21 mouse cellular contexts compared by ENCODE assay signal in genomic region chr11:117239617-117240016, GRCm38 (mm10). TPM values are rescaled to one million over a fixed set of nuclear protein-coding genes. Genes with fewer than 3 reads are reported as not detected.
DNase-seq lines count a peak whose midpoint lies in the region; ATAC-seq and TF ChIP-seq lines count a peak whose summit lies in the region.
"Had no signal": no experiment of that assay in that cellular context is flagged by ENCODE, and none has a peak within 500 bp of the region (broad histone marks: within the 10 kb centered on the region; RNA-seq: fewer than 3 reads in every experiment).

No protein-coding gene starts in this region.

- H3K36me3 ChIP-seq in C2C12 (ENCODE audit: control insufficient read depth, insufficient read depth) = peaks cover 11% of the 10 kb centered on the region
- no peaks in the 10 kb centered on the region for H3K36me3 ChIP-seq in myocyte (ENCODE audit: control insufficient read depth, insufficient read depth)
- no peaks in the 10 kb centered on the region for H3K36me3 ChIP-seq in intestine, postnatal 0 days (ENCODE audit: control insufficient read depth, insufficient read depth)
- H3K36me3 ChIP-seq: forebrain, embryonic 12.5 days; liver, embryonic 12.5 days; midbrain, embryonic 12.5 days; neural tube, embryonic 15.5 days had no signal

- WGBS in intestine, postnatal 0 days = 87% methylated on average over 6 of the region's 6 CpGs

- peak overlapping the region; percentile 86 for H3K4me2 ChIP-seq in myocyte (ENCODE audit: low read depth)
- H3K4me2 ChIP-seq in intestine, postnatal 0 days (replicated peaks; ENCODE audit: low read depth) = no peak overlapping the region
- H3K4me2 ChIP-seq: forebrain, embryonic 12.5 days; liver, embryonic 12.5 days; lung, embryonic 14.5 days; midbrain, embryonic 12.5 days; neural tube, embryonic 15.5 days had no signal

- ATAC-seq in intestine, postnatal 0 days = no peak
- ATAC-seq: activated CD4-positive, CD25-positive, alpha-beta regulatory T cell, adult 4 months; hindbrain, postnatal 0 days; liver, embryonic 12.5 days; Patski had no signal

- H3K4me1 ChIP-seq in intestine, postnatal 0 days (replicated peaks; ENCODE audit: control insufficient read depth, insufficient read depth, low read length) = peaks cover 4% of the 10 kb centered on the region; the same call in 1 of the 2 replicates
- H3K4me1 ChIP-seq: midbrain, embryonic 12.5 days had no signal

- H3K79me2 ChIP-seq in C2C12 (ENCODE audit: control insufficient read depth, insufficient read depth) (peaks cover 88% of the 10 kb centered on the region), myocyte (ENCODE audit: control insufficient read depth, insufficient read depth) (peaks cover 81% of the 10 kb centered on the region)

- TF ChIP-seq CTCF in C2C12 (IDR thresholded peaks at IDR 0.05; ENCODE audit: control insufficient read depth, insufficient read depth, insufficient read length) = no peak
- no peak for TF ChIP-seq CTCF in intestine, postnatal 0 days (IDR thresholded peaks at IDR 0.05; ENCODE audit: low read depth)

- peak; percentile 28 for TF ChIP-seq POLR2A in myocyte (IDR thresholded peaks at IDR 0.05; ENCODE audit: insufficient read length, low read depth)

- H3K79me3 ChIP-seq in C2C12 (ENCODE audit: low read depth) = peaks cover 42% of the 10 kb centered on the region

- no peak overlapping the region for H3K9ac ChIP-seq in intestine, postnatal 0 days (ENCODE audit: low read depth, low read length)
- H3K9ac ChIP-seq: forebrain, embryonic 12.5 days; liver, embryonic 12.5 days; lung, embryonic 14.5 days; midbrain, embryonic 12.5 days; neural tube, embryonic 15.5 days had no signal

- H3ac ChIP-seq in C2C12 (ENCODE audit: control insufficient read depth, insufficient read length, low read depth) (no peak overlapping the region), myocyte (ENCODE audit: control insufficient read depth, insufficient read length) (no peak overlapping the region)

- peak; percentile 60 for DNase-seq in gastrocnemius, adult 18-20 months (ENCODE audit: low spot score)
- DNase-seq in gastrocnemius, postnatal 4 days (ENCODE audit: low spot score in 2 of 2) = no peak
- DNase-seq in adrenal gland, postnatal 14 days = peak; percentile 79
- DNase-seq in neural tube, embryonic 10.5 days (ENCODE audit: extremely low spot score, low spot score) = no peak
- DNase-seq: cerebellum, adult 8-10 months; heart, adult 18-20 months; kidney, adult 9 months; left cerebral cortex, postnatal 4 days; lung, embryonic 14.5 days; thymus, adult 18-20 months had no signal

- H3K4me3 ChIP-seq in C2C12 (ENCODE audit: insufficient read depth, poor library complexity, severe bottlenecking) = no peak overlapping the region
- no peak overlapping the region for H3K4me3 ChIP-seq in myocyte
- no peak overlapping the region for H3K4me3 ChIP-seq in intestine, postnatal 0 days (ENCODE audit: low read depth, low read length)
- H3K4me3 ChIP-seq: forebrain, embryonic 12.5 days; liver, embryonic 12.5 days; midbrain, embryonic 12.5 days; neural tube, embryonic 15.5 days had no signal

- H3K9me3 ChIP-seq in intestine, postnatal 0 days (ENCODE audit: control insufficient read depth) = no peaks in the 10 kb centered on the region
- H3K9me3 ChIP-seq: forebrain, embryonic 12.5 days; liver, embryonic 12.5 days; midbrain, embryonic 12.5 days; neural tube, embryonic 15.5 days had no signal

- H3K27ac ChIP-seq in intestine, postnatal 0 days (ENCODE audit: low read depth, low read length) = no peak overlapping the region
- H3K27ac ChIP-seq: forebrain, embryonic 12.5 days; hindbrain, postnatal 0 days; liver, embryonic 12.5 days; macrophage; midbrain, embryonic 12.5 days; neural tube, embryonic 15.5 days had no signal

- H3K27me3 ChIP-seq in C2C12 (ENCODE audit: control insufficient read depth, insufficient read depth, insufficient read length) (no peaks in the 10 kb centered on the region), myocyte (ENCODE audit: control insufficient read depth, insufficient read depth, insufficient read length) (no peaks in the 10 kb centered on the region)
- no peaks in the 10 kb centered on the region for H3K27me3 ChIP-seq in intestine, postnatal 0 days (replicated peaks; ENCODE audit: control insufficient read depth, insufficient read depth, low read length)
- H3K27me3 ChIP-seq: forebrain, embryonic 12.5 days; midbrain, embryonic 12.5 days; neural tube, embryonic 15.5 days; Patski had no signal

TF ChIP-seq in C2C12, 6 proteins besides CTCF, POLR2A, EP300 and RAD21:
- TF ChIP-seq USF1 (IDR thresholded peaks at IDR 0.05; ENCODE audit: low read depth) = no peak
- TF ChIP-seq CEBPB (IDR thresholded peaks at IDR 0.05; ENCODE audit: low read depth) = peak; percentile 5
- TF ChIP-seq FOSL1 (IDR thresholded peaks at IDR 0.05; ENCODE audit: insufficient read depth, low read length, poor library complexity, severe bottlenecking) = peak; percentile 93
- peak; percentile 56 for TF ChIP-seq MAX (IDR thresholded peaks at IDR 0.05)
- no peak for TF ChIP-seq MYOG (IDR thresholded peaks at IDR 0.05; ENCODE audit: control insufficient read depth, extremely low read depth, insufficient read length)
- peak; percentile 100 for TF ChIP-seq MYOD1 (IDR thresholded peaks at IDR 0.05; ENCODE audit: control insufficient read depth, insufficient read length, low read depth)

TF ChIP-seq in myocyte, 11 proteins besides CTCF, POLR2A, EP300 and RAD21:
- TF ChIP-seq REST (IDR thresholded peaks at IDR 0.05; ENCODE audit: insufficient read depth, insufficient read length) = no peak
- TF ChIP-seq TCF3 (IDR thresholded peaks at IDR 0.05; ENCODE audit: insufficient read length, low read depth) = peak; percentile 92
- no peak for TF ChIP-seq SRF (IDR thresholded peaks at IDR 0.05; ENCODE audit: control insufficient read depth, insufficient read length, low read depth)
- TF ChIP-seq USF1 (IDR thresholded peaks at IDR 0.05; ENCODE audit: low read depth) = no peak
- peak; percentile 98 to 100 (median 100) for TF ChIP-seq MYOD1 (IDR thresholded peaks at IDR 0.05; ENCODE audit: control insufficient read depth in 1 of 3, insufficient read length in 2 of 3, low read depth in 2 of 3)
- TF ChIP-seq POLR2AphosphoS2 (IDR thresholded peaks at IDR 0.05; ENCODE audit: insufficient read length, low read depth) = no peak
- peak; percentile 60 for TF ChIP-seq MAX (IDR thresholded peaks at IDR 0.05; ENCODE audit: low read depth)
- no peak for TF ChIP-seq E2F4 (IDR thresholded peaks at IDR 0.05; ENCODE audit: insufficient read depth)
- no peak for TF ChIP-seq CEBPB (IDR thresholded peaks at IDR 0.05; ENCODE audit: insufficient read depth, poor library complexity, severe bottlenecking)
- TF ChIP-seq MYOG (IDR thresholded peaks at IDR 0.05; ENCODE audit: control insufficient read depth in 1 of 3, insufficient read depth in 1 of 3, insufficient read length in 2 of 3, low read depth in 2 of 3) = peak; percentile 33 to 80 (median 48)
- TF ChIP-seq TCF12 (IDR thresholded peaks at IDR 0.05; ENCODE audit: insufficient read depth, poor library complexity, severe bottlenecking) = peak; percentile 98

RNA-seq across cellular contexts. Expression of gene Sept9, which starts 40.2 kb away (rescaled TPM):
- 10 to 100 TPM in 1 of 2 experiments, 1 to 10 TPM in 1; 8.0 to 16.1 TPM for total RNA-seq in gastrocnemius, adult 18-20 months (2021)
- 10 to 100 TPM; 75.1 to 78.9 TPM for total RNA-seq in gastrocnemius, postnatal 4 days (2021)
- 266 TPM for polyA plus RNA-seq in C2C12 (2012; fragmentation: generic; extraction: Trizol)
- 115 and 133 TPM in 2 replicates for total RNA-seq in adrenal gland, postnatal 14 days (2021)
- polyA plus RNA-seq in myocyte (2012; fragmentation: generic; extraction: Trizol) = 253 TPM
- 74.5 and 81.5 TPM in 2 replicates for polyA plus RNA-seq in intestine, postnatal 0 days (2015; fragmentation: Nextera tagmentation; extraction: Ambion mirVana)

Comparison
In these comparisons a context has a peak if more than half of its experiments do, and no peak if none do; other contexts are left out.
1. DNase-seq: peak in gastrocnemius, adult 18-20 months (single experiment) and adrenal gland, postnatal 14 days (single experiment); none in gastrocnemius, postnatal 4 days (0 of 2) and neural tube, embryonic 10.5 days (single experiment).